Mouse (Mus musculus) limb, embryonic 12.5 days (tissue): ENCODE measurements around the gene Wasl. TPM values are rescaled to one million over a fixed set of nuclear protein-coding genes. Genes with fewer than 3 reads are reported as not detected.

ENCODE experiments used
- ATAC-seq: fragments of 200-750 bp; cut with Nextera tagmentation; 2 replicates; pipeline ENCODE4 v1.8.0; 2017; ENCODE audit warnings: low read depth, moderate TSS enrichment; ENCODE audit not compliant: insufficient number of reproducible peaks, insufficient read depth, low FRiP score, low TSS enrichment
- H3K27ac ChIP-seq: fragments of 300-500 bp; sonication (generic); 2 replicates; pipeline ENCODE4 v1.5.1; 2016; ENCODE audit warnings: mild to moderate bottlenecking, moderate library complexity
- H3K27me3 ChIP-seq: fragments of 300-500 bp; sonication (generic); 2 replicates; pipeline ENCODE4 v1.6.1; 2016; ENCODE audit warnings: mild to moderate bottlenecking, moderate library complexity
- H3K36me3 ChIP-seq: fragments of 300-500 bp; sonication (generic); 2 replicates; pipeline ENCODE4 v1.6.1; 2016; ENCODE audit warnings: mild to moderate bottlenecking, moderate library complexity
- H3K4me1 ChIP-seq: fragments of 300-500 bp; sonication (generic); replicated peaks from 2 replicates; pipeline ENCODE4 v1.6.1; 2016
- H3K4me2 ChIP-seq: fragments of 300-500 bp; sonication (generic); 2 replicates; pipeline ENCODE4 v1.6.1; 2016; ENCODE audit warnings: mild to moderate bottlenecking, moderate library complexity
- H3K4me3 ChIP-seq: fragments of 300-500 bp; sonication (generic); replicated peaks from 2 replicates; pipeline ENCODE4 v1.5.1; 2016; ENCODE audit warnings: mild to moderate bottlenecking
- H3K9ac ChIP-seq: fragments of 300-500 bp; sonication (generic); replicated peaks from 2 replicates; pipeline ENCODE4 v1.6.1; 2016; ENCODE audit warnings: mild to moderate bottlenecking, moderate library complexity
- H3K9me3 ChIP-seq: fragments of 300-500 bp; sonication (generic); 2 replicates; pipeline ENCODE4 v1.6.1; 2016; ENCODE audit warnings: mild to moderate bottlenecking, moderate library complexity
- WGBS: fragments of 180-500 bp; shearing (Covaris S2); methylation state at CpG from one replicate; pipeline ENCODE4 v1.1.7; 2016; 5-methylcytosine and 5-hydroxymethylcytosine counted together
- polyA plus RNA-seq: library from polyadenylated mRNA; unstranded; fragments of >200 nt; fragmentation: Nextera tagmentation; extraction: Ambion mirVana; gene quantifications from 2 replicates; pipeline ENCODE4 v1.2.1, GENCODE M21; 2016

Wasl gene
- 79.7 and 80.7 TPM in 2 replicates for polyA plus RNA-seq

DNA sequence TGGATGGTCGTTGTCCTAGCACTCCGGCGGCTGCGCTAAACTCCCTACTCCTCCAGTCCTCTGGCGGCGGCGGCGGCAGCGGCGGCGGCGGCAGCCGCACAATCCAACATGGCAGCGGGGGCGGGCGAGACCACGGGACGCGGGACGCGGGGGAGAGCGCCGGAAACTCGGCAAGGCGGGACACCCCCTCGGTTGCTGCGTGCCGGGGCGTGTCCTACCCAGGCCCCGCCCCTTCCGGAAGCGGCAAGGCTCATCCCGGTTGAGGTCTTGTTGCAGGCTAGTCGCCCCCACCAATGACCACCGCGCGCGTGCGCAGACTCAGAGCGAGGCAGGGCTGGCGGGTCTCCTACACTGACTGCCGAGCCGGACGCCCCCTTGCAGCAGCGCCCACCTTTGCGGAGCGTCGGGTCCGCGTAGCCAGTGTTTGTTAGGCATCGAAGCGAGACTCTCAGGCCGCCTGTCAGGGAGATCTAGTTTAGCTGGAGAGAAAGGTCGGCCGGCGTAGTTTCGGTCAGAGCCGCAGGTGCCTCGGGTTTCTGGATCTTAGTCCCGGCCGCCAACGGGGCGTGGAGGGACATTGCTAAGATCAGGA lies at the start of gene Wasl:
TSS of gene Wasl (minus strand) at position 143 of the 592 bp plus-strand sequence.
- H3K36me3 ChIP-seq = no peaks in the 10 kb centered on the region
- no peaks in the 10 kb centered on the region for H3K9me3 ChIP-seq
- H3K4me2 ChIP-seq = peak within 1 kb of the TSS; percentile 88
- ATAC-seq = peak; percentile 100
- peak within 1 kb of the TSS; percentile 93 for H3K4me3 ChIP-seq
- peaks cover 8% of the 10 kb centered on the region for H3K4me1 ChIP-seq
- H3K27ac ChIP-seq = peak within 1 kb of the TSS; percentile 97
- H3K27me3 ChIP-seq = no peaks in the 10 kb centered on the region
- WGBS = under 1% methylated on average over 63 of the region's 63 CpGs
- H3K9ac ChIP-seq = peak within 1 kb of the TSS; percentile 97

DNA sequence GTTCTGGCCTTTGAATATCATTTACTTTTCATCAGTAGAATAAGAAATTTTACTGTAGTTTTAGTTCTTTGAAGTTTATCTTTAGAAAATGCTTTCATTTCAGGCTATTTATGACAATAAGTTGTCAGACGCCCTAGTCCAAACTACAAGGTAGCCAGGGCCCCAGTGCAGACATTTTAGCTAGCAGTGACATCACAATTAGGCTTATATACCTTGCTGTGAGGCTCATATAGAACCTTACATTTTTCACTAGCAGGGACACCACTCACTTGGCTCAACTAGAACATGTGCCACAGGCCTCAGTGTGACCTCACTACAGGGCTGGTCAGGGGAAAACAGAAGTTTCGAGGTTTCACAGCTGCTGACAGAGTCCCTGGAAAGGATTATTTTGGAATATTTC lies 42.7 kb upstream of the Wasl start:
- H3K4me2 ChIP-seq = no peak overlapping the region
- H3K27me3 ChIP-seq = no peaks in the 10 kb centered on the region
- H3K9ac ChIP-seq = no peak overlapping the region
- no peak overlapping the region for H3K27ac ChIP-seq
- H3K4me3 ChIP-seq = no peak overlapping the region
- ATAC-seq = no peak
- no peaks in the 10 kb centered on the region for H3K9me3 ChIP-seq
- no peaks in the 10 kb centered on the region for H3K4me1 ChIP-seq
- H3K36me3 ChIP-seq = no peaks in the 10 kb centered on the region
- WGBS = 81% methylated on average over 2 of the region's 2 CpGs

DNA sequence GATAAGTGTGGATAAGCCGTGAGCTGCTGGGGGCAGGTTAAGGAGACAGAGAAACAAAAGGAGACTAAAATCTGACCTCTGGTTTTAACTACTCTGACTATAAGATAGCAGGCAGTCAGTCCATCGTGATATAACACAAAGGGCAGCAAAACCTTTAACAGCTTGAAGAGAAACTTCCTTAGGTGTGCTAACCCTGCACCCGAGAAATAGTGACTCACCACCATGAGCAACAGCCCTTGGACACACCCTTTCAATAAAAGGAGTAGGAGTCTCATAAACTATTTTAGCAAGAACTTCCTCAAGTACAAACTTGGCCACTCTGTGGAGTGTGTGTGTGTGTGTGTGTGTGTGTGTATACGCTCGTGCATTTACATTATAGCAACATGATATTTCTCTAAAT lies 42.3 kb upstream of the Wasl start:
- H3K9me3 ChIP-seq = no peaks in the 10 kb centered on the region
- H3K4me3 ChIP-seq = no peak overlapping the region

DNA sequence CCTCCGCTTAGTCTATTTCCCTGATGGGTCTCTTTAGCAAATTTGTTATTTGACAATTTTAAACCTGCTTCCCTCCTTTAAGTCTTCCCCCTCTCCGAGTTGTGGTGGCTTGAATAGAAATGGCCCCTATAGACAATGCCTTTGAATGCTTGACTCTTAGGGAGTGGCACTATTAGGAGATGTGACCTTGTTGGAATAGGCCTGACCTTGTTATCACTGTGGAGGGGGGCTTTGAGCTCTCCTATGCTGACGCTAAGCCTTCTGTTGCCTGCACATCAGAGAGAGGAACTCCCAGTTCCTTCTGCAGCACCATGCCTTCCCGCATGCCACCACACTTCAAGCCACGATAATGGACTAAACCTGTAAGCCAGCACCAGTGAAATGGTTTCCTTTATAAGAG lies 32.4 kb upstream of the Wasl start:
- no peak for ATAC-seq
- Histone ChIP-seq H3K27ac (no peak overlapping the region), H3K36me3 (no peaks in the 10 kb centered on the region), H3K4me1 (no peaks in the 10 kb centered on the region), H3K4me3 (no peak overlapping the region), H3K4me2 (no peak overlapping the region), H3K9me3 (no peaks in the 10 kb centered on the region), H3K27me3 (no peaks in the 10 kb centered on the region), H3K9ac (no peak overlapping the region)
- 87% methylated on average over 5 of the region's 5 CpGs for WGBS

More for the DNA sequence above, 42.3 kb upstream of the Wasl start:
- Histone ChIP-seq H3K4me2 (no peak overlapping the region), H3K36me3 (no peaks in the 10 kb centered on the region), H3K4me1 (no peaks in the 10 kb centered on the region), H3K27ac (no peak overlapping the region), H3K27me3 (no peaks in the 10 kb centered on the region), H3K9ac (no peak overlapping the region)
- WGBS = 84% methylated on average over 5 of the region's 5 CpGs
- ATAC-seq = no peak

DNA sequence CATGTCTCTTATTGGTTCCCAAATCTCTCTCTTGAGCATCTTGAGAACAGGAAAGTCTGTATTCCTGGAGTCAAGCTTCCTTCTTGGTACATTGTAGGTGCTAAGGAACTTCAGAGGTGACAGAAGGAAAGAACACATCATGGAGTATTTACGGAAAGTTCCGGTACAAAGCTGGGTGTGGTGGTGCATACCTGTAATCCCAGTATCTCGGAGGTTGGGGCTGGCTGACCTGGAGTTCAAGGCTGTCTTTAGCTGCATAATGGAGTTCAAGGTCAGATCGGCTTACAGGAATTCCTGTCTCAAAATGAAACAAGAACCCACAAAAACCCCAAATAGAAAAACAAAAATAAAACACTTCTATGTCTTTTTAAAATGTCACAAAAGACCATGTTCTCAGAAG lies 31.3 kb upstream of the Wasl start:
- Histone ChIP-seq H3K27me3 (no peaks in the 10 kb centered on the region), H3K27ac (no peak overlapping the region), H3K4me1 (no peaks in the 10 kb centered on the region), H3K9ac (no peak overlapping the region), H3K4me3 (no peak overlapping the region), H3K36me3 (no peaks in the 10 kb centered on the region), H3K4me2 (no peak overlapping the region), H3K9me3 (no peaks in the 10 kb centered on the region)
- 83% methylated on average over 4 of the region's 4 CpGs for WGBS
- no peak for ATAC-seq

DNA sequence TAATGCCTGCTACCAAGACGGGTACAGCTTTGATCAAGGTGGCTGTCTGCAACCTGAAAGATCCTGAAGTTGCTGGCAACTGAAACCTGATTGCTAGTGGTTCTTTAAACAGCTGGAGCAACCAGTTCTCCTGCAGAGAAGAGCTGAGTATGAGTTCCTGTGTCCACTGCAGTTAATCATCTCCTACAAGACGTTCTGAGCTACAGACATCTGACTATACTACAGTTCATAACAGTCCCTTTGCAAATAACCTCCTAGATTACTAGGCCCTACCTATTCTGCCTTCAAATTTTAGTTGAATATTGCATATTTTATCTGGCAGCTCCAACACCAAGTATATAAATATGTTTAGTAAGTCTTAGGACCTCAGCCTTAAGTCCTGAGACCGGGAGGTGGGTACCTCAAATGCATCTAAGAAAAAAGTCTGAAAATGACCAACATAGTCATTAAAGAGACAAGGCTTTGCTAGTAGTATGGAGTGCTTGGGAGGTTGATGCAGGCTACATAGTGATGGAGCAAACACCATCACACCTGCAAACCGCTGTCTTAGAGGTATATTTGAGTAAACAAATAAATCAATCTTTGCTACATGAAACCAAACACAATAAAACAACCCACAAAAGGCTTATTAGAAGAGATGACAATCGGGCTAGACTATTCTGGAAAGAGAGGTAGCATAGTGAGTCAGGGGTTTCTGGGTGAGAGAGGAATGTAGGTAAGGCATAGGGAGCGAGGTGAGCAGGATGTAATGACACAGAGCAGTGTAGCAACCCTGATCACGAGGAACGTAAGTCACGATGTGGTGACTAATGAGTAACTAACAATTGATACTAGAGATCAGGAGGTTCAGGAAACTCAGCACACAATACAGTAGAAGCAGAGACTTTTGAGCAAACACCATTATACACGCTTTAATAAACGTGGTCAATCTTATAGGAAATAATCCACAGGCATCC lies 29.9 kb upstream of the Wasl start:
- no peak for ATAC-seq
- Histone ChIP-seq H3K9ac (no peak overlapping the region), H3K4me1 (no peaks in the 10 kb centered on the region), H3K36me3 (no peaks in the 10 kb centered on the region), H3K4me2 (no peak overlapping the region), H3K27ac (no peak overlapping the region), H3K4me3 (no peak overlapping the region), H3K27me3 (no peaks in the 10 kb centered on the region), H3K9me3 (no peaks in the 10 kb centered on the region)
- 84% methylated on average over 11 of the region's 11 CpGs for WGBS

DNA sequence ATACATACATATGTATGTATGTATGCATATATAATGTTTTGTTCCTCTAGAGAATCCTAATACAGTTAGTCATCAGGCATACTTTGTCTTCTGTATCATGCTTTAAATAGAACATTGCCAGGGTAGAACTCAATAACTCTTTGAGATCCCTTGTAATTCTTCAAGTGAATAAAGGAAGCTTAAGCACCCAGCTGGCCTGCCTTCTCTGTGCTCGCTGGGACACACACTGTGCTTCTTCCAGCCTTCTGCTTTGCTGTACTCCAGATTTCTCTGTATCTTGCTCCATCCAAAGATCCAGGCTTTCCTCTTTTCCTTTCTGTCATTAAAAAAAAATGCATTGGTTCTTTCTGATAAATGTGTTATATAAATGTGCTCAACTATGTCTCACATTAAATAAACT lies 23.1 kb upstream of the Wasl start:
- Histone ChIP-seq H3K9me3 (no peaks in the 10 kb centered on the region), H3K4me1 (no peaks in the 10 kb centered on the region), H3K36me3 (no peaks in the 10 kb centered on the region), H3K27me3 (no peaks in the 10 kb centered on the region), H3K27ac (no peak overlapping the region), H3K4me3 (no peak overlapping the region), H3K4me2 (no peak overlapping the region), H3K9ac (no peak overlapping the region)
- ATAC-seq = no peak
- WGBS = 54% methylated on average over 1 of the region's 1 CpGs

DNA sequence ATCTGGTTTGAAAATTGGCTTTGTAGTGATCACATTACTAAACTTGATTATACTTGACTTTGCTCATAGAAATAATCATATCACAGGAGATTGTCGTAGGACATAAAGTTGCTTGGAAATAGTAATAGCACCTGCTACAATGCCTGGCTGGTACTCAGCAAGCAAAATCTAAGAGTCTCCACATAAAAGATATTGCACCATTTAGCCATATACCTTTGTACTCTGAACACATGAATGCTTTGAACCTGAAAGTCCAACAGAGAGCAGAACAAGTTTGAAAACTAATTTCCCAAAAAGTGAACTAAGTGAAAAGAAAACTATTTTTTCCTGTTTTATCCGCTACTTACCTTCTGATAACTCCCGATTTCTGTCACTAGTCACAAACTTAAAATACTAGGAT lies 18.3 kb upstream of the Wasl start:
- ATAC-seq = no peak
- WGBS = 94% methylated on average over 3 of the region's 3 CpGs
- Histone ChIP-seq H3K4me1 (no peaks in the 10 kb centered on the region), H3K27me3 (no peaks in the 10 kb centered on the region), H3K9ac (no peak overlapping the region), H3K4me2 (no peak overlapping the region), H3K9me3 (no peaks in the 10 kb centered on the region), H3K27ac (no peak overlapping the region), H3K4me3 (no peak overlapping the region), H3K36me3 (no peaks in the 10 kb centered on the region)

DNA sequence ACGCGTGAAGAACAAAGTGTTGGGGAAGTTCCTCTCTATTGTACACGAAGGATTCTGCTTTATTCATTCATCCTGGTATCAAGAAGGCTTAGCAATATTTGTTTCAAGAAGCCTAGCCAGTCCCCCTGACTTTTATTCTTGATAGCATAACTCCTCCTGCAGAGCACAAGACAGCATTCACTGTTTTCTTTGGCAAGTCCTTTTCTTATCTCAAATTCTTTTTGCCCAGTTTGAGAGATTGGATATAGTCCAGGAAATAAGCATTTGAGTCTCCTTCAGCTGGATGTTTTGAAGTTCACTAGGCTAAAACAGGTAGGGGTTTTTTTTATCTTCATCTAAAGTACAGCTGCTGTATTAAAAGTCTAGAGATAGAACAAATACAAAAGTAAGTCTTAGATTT lies 3.0 kb upstream of the Wasl start:
- WGBS = 79% methylated on average over 3 of the region's 3 CpGs
- H3K9ac ChIP-seq = no peak overlapping the region
- H3K27me3 ChIP-seq = no peaks in the 10 kb centered on the region
- no peak overlapping the region for H3K4me3 ChIP-seq
- H3K27ac ChIP-seq = no peak overlapping the region
- H3K4me2 ChIP-seq = no peak overlapping the region
- H3K4me1 ChIP-seq = peaks cover 5% of the 10 kb centered on the region
- ATAC-seq = no peak
- H3K9me3 ChIP-seq = no peaks in the 10 kb centered on the region
- H3K36me3 ChIP-seq = no peaks in the 10 kb centered on the region

DNA sequence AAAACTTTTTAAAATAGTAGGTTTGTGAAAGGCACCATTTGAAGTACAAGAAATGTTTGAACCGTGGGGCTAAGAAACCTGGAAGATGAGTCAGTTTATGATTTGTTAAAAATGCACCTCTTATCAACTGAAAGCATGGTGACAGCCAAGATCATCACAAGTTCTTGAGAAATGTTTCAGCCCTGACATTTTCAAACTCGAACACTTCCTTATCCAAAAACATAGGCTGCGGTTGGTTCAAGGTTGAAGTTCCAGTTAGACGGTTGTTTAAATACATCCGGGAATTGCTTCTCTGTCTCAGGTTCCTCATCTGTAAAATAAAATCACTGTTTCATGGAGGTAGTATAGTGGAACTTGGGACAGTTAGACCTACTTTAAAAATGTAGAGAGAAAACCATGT lies 1.4 kb upstream of the Wasl start:
- Histone ChIP-seq H3K4me3 (no peak overlapping the region), H3K4me1 (peaks cover 8% of the 10 kb centered on the region), H3K9me3 (no peaks in the 10 kb centered on the region), H3K27ac (no peak overlapping the region), H3K4me2 (no peak overlapping the region), H3K36me3 (no peaks in the 10 kb centered on the region), H3K27me3 (no peaks in the 10 kb centered on the region), H3K9ac (no peak overlapping the region)
- no peak for ATAC-seq
- WGBS = 88% methylated on average over 5 of the region's 5 CpGs

DNA sequence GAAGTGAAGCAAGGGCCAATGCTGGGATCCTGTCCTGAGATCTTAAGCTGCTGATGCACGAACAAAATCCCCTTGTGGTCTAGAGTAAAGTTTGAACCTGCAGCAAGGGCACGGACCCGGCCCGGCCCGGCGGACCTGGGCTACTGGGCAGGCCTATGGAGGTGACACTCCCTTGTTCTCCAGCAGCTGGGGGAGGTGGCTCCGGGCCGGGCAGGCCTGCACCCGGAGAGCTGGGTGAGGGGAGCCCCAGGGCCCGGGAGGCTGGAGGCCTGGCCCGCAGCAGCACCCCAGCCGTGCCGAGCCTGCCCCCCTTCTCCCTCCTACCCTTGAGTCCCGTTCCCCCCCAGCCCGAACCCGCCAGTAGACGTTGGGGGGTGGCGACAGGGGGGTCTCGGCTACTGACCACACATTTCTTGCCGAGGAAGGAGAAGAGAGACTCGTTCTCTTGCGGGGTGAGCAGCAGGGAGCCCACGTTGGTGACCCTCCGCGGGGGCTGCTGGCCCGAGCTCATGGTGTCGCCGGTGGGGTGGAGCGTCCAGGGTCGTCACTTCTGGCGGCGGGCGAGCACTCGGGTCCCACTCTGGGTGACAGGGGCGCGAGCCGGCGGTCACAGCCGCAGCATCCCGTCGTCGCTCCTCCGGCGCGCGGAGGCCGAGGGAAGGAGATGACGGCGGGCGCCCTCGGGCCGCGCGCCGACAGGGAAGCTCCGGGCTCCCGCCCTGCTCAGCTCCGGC lies 509 bp downstream of the Wasl start:
- Histone ChIP-seq H3K9ac (peak overlapping the region; percentile 97), H3K4me1 (peaks cover 8% of the 10 kb centered on the region), H3K4me3 (peak overlapping the region; percentile 93), H3K9me3 (no peaks in the 10 kb centered on the region), H3K27ac (peak overlapping the region; percentile 97), H3K27me3 (no peaks in the 10 kb centered on the region), H3K4me2 (peak overlapping the region; percentile 88), H3K36me3 (peaks cover 5% of the 10 kb centered on the region; the same call in 1 of the 2 replicates)
- peak; percentile 33 for ATAC-seq
- WGBS = under 1% methylated on average over 58 of the region's 58 CpGs
